12 mouse cellular contexts compared by ENCODE assay signal in genomic region chr4:148121982-148122693, GRCm38 (mm10). TPM values are rescaled to one million over a fixed set of nuclear protein-coding genes. Genes with fewer than 3 reads are reported as not detected.
A peak's percentile ranks its signal among the peaks of the same experiment; 100 is the strongest.
DNase-seq lines count a peak whose midpoint lies in the region; ATAC-seq lines count a peak whose summit lies in the region.
"Had no signal": no experiment of that assay in that cellular context is flagged by ENCODE, and none has a peak within 500 bp of the region (broad histone marks: within the 10 kb centered on the region; RNA-seq: fewer than 3 reads in every experiment).

No protein-coding gene starts in this region.

- H3K4me2 ChIP-seq in forebrain, embryonic 16.5 days (ENCODE audit: low read length), result no peak overlapping the region
- no peak overlapping the region for H3K4me2 ChIP-seq in limb, embryonic 15.5 days

- H3K9me3 ChIP-seq in forebrain, embryonic 16.5 days (ENCODE audit: control insufficient read depth, low read length), result no peaks in the 10 kb centered on the region
- no peaks in the 10 kb centered on the region for H3K9me3 ChIP-seq in limb, embryonic 15.5 days
- no peaks in the 10 kb centered on the region for H3K9me3 ChIP-seq in heart, embryonic 10.5 days

- no peaks in the 10 kb centered on the region for H3K27me3 ChIP-seq in forebrain, embryonic 16.5 days (replicated peaks; ENCODE audit: control insufficient read depth, insufficient read depth, low read length)
- no peaks in the 10 kb centered on the region for H3K27me3 ChIP-seq in limb, embryonic 15.5 days
- peaks cover 36% of the 10 kb centered on the region; the same call in 1 of the 2 replicates for H3K27me3 ChIP-seq in heart, embryonic 10.5 days (ENCODE audit: insufficient read depth, poor library complexity, severe bottlenecking)

- WGBS in forebrain, embryonic 16.5 days, result 2% methylated on average over 6 of the region's 6 CpGs
- WGBS in limb, embryonic 15.5 days, result 12% methylated on average over 6 of the region's 6 CpGs
- WGBS in heart, embryonic 10.5 days, result 14% methylated on average over 6 of the region's 6 CpGs

- intact Hi-C loops in heart, postnatal 36 days (cut with DNase I), result no loop called here

- H3K9ac ChIP-seq in forebrain, embryonic 16.5 days (replicated peaks; ENCODE audit: low read depth, low read length), result no peak overlapping the region
- H3K9ac ChIP-seq in limb, embryonic 15.5 days, result no peak overlapping the region

- peak; percentile 80 for ATAC-seq in forebrain, embryonic 16.5 days
- ATAC-seq in limb, embryonic 15.5 days (ENCODE audit: insufficient number of reproducible peaks, low FRiP score, low TSS enrichment, low read depth), result peak; percentile 80
- ATAC-seq: inflammation-experienced regulatory T-cells, adult 6 months had no signal

- H3K4me1 ChIP-seq in forebrain, embryonic 16.5 days (replicated peaks; ENCODE audit: control insufficient read depth, insufficient read depth, low read length), result peaks cover 51% of the 10 kb centered on the region
- 0 out of 2 replicates have a peak, but pooled peaks cover 3% of the 10 kb centered on the region for H3K4me1 ChIP-seq in limb, embryonic 15.5 days
- no peaks in the 10 kb centered on the region for H3K4me1 ChIP-seq in heart, embryonic 10.5 days

- H3K4me3 ChIP-seq in forebrain, embryonic 16.5 days (replicated peaks; ENCODE audit: low read length), result no peak overlapping the region
- no peak overlapping the region for H3K4me3 ChIP-seq in limb, embryonic 15.5 days
- H3K4me3 ChIP-seq in heart, embryonic 10.5 days, result no peak overlapping the region

- DNase-seq in kidney, postnatal 4 days, result peak; percentile 27 to 56
- no peak for DNase-seq in kidney, postnatal 14 days
- DNase-seq in retina, embryonic 14.5 days (ENCODE audit: low spot score), result peak; percentile 68
- no peak for DNase-seq in heart, embryonic 10.5 days (ENCODE audit: low spot score)
- no peak for DNase-seq in heart, postnatal 36 days
- DNase-seq in ovary, postnatal 10 days (ENCODE audit: low spot score), result no peak
- DNase-seq: adrenal gland, adult 2 months had no signal

- no peaks in the 10 kb centered on the region for H3K36me3 ChIP-seq in forebrain, embryonic 16.5 days (ENCODE audit: control insufficient read depth, insufficient read depth)
- no peaks in the 10 kb centered on the region for H3K36me3 ChIP-seq in limb, embryonic 15.5 days
- H3K36me3 ChIP-seq in heart, embryonic 10.5 days, result no peaks in the 10 kb centered on the region

- peak overlapping the region; percentile 85 for H3K27ac ChIP-seq in forebrain, embryonic 16.5 days (ENCODE audit: low read length)
- no peak overlapping the region for H3K27ac ChIP-seq in limb, embryonic 15.5 days
- H3K27ac ChIP-seq in heart, embryonic 10.5 days, result no peak overlapping the region

RNA-seq across cellular contexts. Expression of gene Mad2l2, which starts 8.0 kb away (rescaled TPM):
- polyA plus RNA-seq in forebrain, embryonic 16.5 days (2015; fragmentation: Nextera tagmentation; extraction: Ambion mirVana), result 127 TPM in 2 replicates
- polyA plus RNA-seq in limb, embryonic 15.5 days (2015; fragmentation: Nextera tagmentation; extraction: Ambion mirVana), result 47.7 and 48.4 TPM in 2 replicates
- polyA plus RNA-seq in heart, embryonic 10.5 days (2016; fragmentation: Nextera tagmentation; extraction: Ambion mirVana), result 43.3 and 51.9 TPM in 2 replicates
- total RNA-seq in heart, postnatal 36 days (2021), result 10 to 100 TPM; 10.6 to 11.9 TPM

RNA-seq across cellular contexts. Expression of gene Draxin, which starts 8.4 kb away (rescaled TPM):
- 22.7 and 23.5 TPM in 2 replicates for polyA plus RNA-seq in forebrain, embryonic 16.5 days (2015; fragmentation: Nextera tagmentation; extraction: Ambion mirVana)
- 0.22 and 0.29 TPM in 2 replicates for polyA plus RNA-seq in limb, embryonic 15.5 days (2015; fragmentation: Nextera tagmentation; extraction: Ambion mirVana)
- 0.12 and 0.48 TPM in 2 replicates for polyA plus RNA-seq in heart, embryonic 10.5 days (2016; fragmentation: Nextera tagmentation; extraction: Ambion mirVana)
- under 1 TPM; 0.05 to 0.11 TPM for total RNA-seq in heart, postnatal 36 days (2021)
- total RNA-seq: liver, adult 2 months; megakaryocyte, adult 5-6 weeks had no signal
- polyA plus RNA-seq: inflammation-experienced regulatory T-cells, adult 6 months; liver, adult 2 months had no signal

RNA-seq across cellular contexts. Expression of gene Fbxo6, which starts 29.8 kb away (rescaled TPM):
- 14.4 and 17.7 TPM in 2 replicates for polyA plus RNA-seq in forebrain, embryonic 16.5 days (2015; fragmentation: Nextera tagmentation; extraction: Ambion mirVana)
- 18.0 and 20.8 TPM in 2 replicates for polyA plus RNA-seq in limb, embryonic 15.5 days (2015; fragmentation: Nextera tagmentation; extraction: Ambion mirVana)
- polyA plus RNA-seq in heart, embryonic 10.5 days (2016; fragmentation: Nextera tagmentation; extraction: Ambion mirVana), result 19.5 and 21.1 TPM in 2 replicates
- total RNA-seq in heart, postnatal 36 days (2021), result 10 to 100 TPM; 38.9 to 40.3 TPM

RNA-seq across cellular contexts. Expression of gene Agtrap, which starts 34.3 kb away (rescaled TPM):
- polyA plus RNA-seq in forebrain, embryonic 16.5 days (2015; fragmentation: Nextera tagmentation; extraction: Ambion mirVana), result 4.7 and 5.5 TPM in 2 replicates
- 14.8 and 15.9 TPM in 2 replicates for polyA plus RNA-seq in limb, embryonic 15.5 days (2015; fragmentation: Nextera tagmentation; extraction: Ambion mirVana)
- 20.8 and 25.5 TPM in 2 replicates for polyA plus RNA-seq in heart, embryonic 10.5 days (2016; fragmentation: Nextera tagmentation; extraction: Ambion mirVana)
- total RNA-seq in heart, postnatal 36 days (2021), result 10 to 100 TPM; 45.1 to 49.3 TPM

RNA-seq across cellular contexts. Expression of gene Fbxo44, which starts 38.1 kb away (rescaled TPM):
- 60.3 and 67.1 TPM in 2 replicates for polyA plus RNA-seq in forebrain, embryonic 16.5 days (2015; fragmentation: Nextera tagmentation; extraction: Ambion mirVana)
- 5.2 and 6.5 TPM in 2 replicates for polyA plus RNA-seq in limb, embryonic 15.5 days (2015; fragmentation: Nextera tagmentation; extraction: Ambion mirVana)
- polyA plus RNA-seq in heart, embryonic 10.5 days (2016; fragmentation: Nextera tagmentation; extraction: Ambion mirVana), result 13.0 and 23.1 TPM in 2 replicates
- total RNA-seq in heart, postnatal 36 days (2021), result 10 to 100 TPM; 18.2 to 18.8 TPM

Comparison
In these comparisons a context has a peak if more than half of its experiments do, and no peak if none do; other contexts are left out.
1. DNase-seq: peak in kidney, postnatal 4 days (2 of 2) and retina, embryonic 14.5 days (single experiment); none in kidney, postnatal 14 days (single experiment), heart, embryonic 10.5 days (single experiment), heart, postnatal 36 days (0 of 2) and ovary, postnatal 10 days (single experiment).
2. RNA of gene Draxin, which starts 8.4 kb away (polyA plus RNA-seq): 22.7 to 23.5 TPM in forebrain, embryonic 16.5 days; 0.12 to 0.48 TPM in heart, embryonic 10.5 days and 0.22 to 0.29 TPM in limb, embryonic 15.5 days; every median in the first group is over 10 times any median in the second.